In genomic region chr7:119023394-119023921, GRCm38 (mm10) we compare ENCODE assay signal across 8 mouse cellular contexts. TPM values are rescaled to one million over a fixed set of nuclear protein-coding genes. Genes with fewer than 3 reads are reported as not detected.
DNase-seq lines count a peak whose midpoint lies in the region; ATAC-seq and TF ChIP-seq lines count a peak whose summit lies in the region.

No protein-coding gene starts in this region.

- DNase-seq in forebrain, embryonic 10.5 days (ENCODE audit: extremely low spot score, low spot score) = peak; percentile 75
- peak; percentile 56 for DNase-seq in WW6 (ENCODE audit: low read depth, low spot score)
- peak; percentile 58 to 78 for DNase-seq in cerebellum, postnatal 4 days (ENCODE audit: low spot score in 2 of 2)
- peak; percentile 76 for DNase-seq in heart, embryonic 10.5 days (ENCODE audit: low spot score)
- peak; percentile 59 to 85 for DNase-seq in layer of hippocampus, adult 18-20 months (ENCODE audit: low spot score in 2 of 2)
- peak; percentile 75 for DNase-seq in lung, embryonic 14.5 days
- peak; percentile 75 for DNase-seq in right cerebral cortex, postnatal 14 days

- peaks cover 9% of the 10 kb centered on the region for H3K4me1 ChIP-seq in forebrain, embryonic 10.5 days
- peaks cover 3% of the 10 kb centered on the region for H3K4me1 ChIP-seq in forebrain, embryonic 16.5 days (replicated peaks; ENCODE audit: control insufficient read depth, insufficient read depth, low read length)
- 0 out of 2 replicates have a peak, but pooled peaks cover 5% of the 10 kb centered on the region for H3K4me1 ChIP-seq in heart, embryonic 10.5 days
- no peaks in the 10 kb centered on the region for H3K4me1 ChIP-seq in lung, embryonic 14.5 days (ENCODE audit: insufficient read depth)

- no peak for ATAC-seq in forebrain, embryonic 16.5 days
- ATAC-seq in lung, embryonic 14.5 days (ENCODE audit: insufficient read depth) = peak; percentile 41; the same call in 1 of the 2 replicates

- no peaks in the 10 kb centered on the region for H3K9me3 ChIP-seq in forebrain, embryonic 10.5 days
- H3K9me3 ChIP-seq in forebrain, embryonic 16.5 days (ENCODE audit: control insufficient read depth, low read length) = no peaks in the 10 kb centered on the region
- H3K9me3 ChIP-seq in heart, embryonic 10.5 days = no peaks in the 10 kb centered on the region
- H3K9me3 ChIP-seq in lung, embryonic 14.5 days (ENCODE audit: low read depth, low read length) = no peaks in the 10 kb centered on the region

- WGBS in forebrain, embryonic 10.5 days = 25% methylated on average over 17 of the region's 17 CpGs
- WGBS in forebrain, embryonic 16.5 days = 25% methylated on average over 17 of the region's 17 CpGs
- WGBS in heart, embryonic 10.5 days = 23% methylated on average over 17 of the region's 17 CpGs
- WGBS in lung, embryonic 14.5 days = 24% methylated on average over 17 of the region's 17 CpGs

- H3K27me3 ChIP-seq in forebrain, embryonic 10.5 days (ENCODE audit: poor library complexity, severe bottlenecking) = no peaks in the 10 kb centered on the region
- H3K27me3 ChIP-seq in forebrain, embryonic 16.5 days (replicated peaks; ENCODE audit: control insufficient read depth, insufficient read depth, low read length) = no peaks in the 10 kb centered on the region
- no peaks in the 10 kb centered on the region for H3K27me3 ChIP-seq in heart, embryonic 10.5 days (ENCODE audit: insufficient read depth, poor library complexity, severe bottlenecking)
- no peaks in the 10 kb centered on the region for H3K27me3 ChIP-seq in lung, embryonic 14.5 days (ENCODE audit: insufficient read depth, low read length)

- 0 out of 2 replicates have a peak overlapping the region, but pooled peaks have one; percentile 35 for H3K27ac ChIP-seq in forebrain, embryonic 10.5 days
- no peak overlapping the region for H3K27ac ChIP-seq in forebrain, embryonic 16.5 days (ENCODE audit: low read length)
- no peak overlapping the region for H3K27ac ChIP-seq in heart, embryonic 10.5 days
- no peak overlapping the region for H3K27ac ChIP-seq in lung, embryonic 14.5 days (ENCODE audit: low read depth)

- H3K9ac ChIP-seq in forebrain, embryonic 16.5 days (replicated peaks; ENCODE audit: low read depth, low read length) = no peak overlapping the region
- no peak overlapping the region for H3K9ac ChIP-seq in lung, embryonic 14.5 days

- no peak overlapping the region for H3K4me2 ChIP-seq in forebrain, embryonic 16.5 days (ENCODE audit: low read length)
- no peak overlapping the region for H3K4me2 ChIP-seq in lung, embryonic 14.5 days

- no peaks in the 10 kb centered on the region for H3K36me3 ChIP-seq in forebrain, embryonic 10.5 days (replicated peaks)
- H3K36me3 ChIP-seq in forebrain, embryonic 16.5 days (ENCODE audit: control insufficient read depth, insufficient read depth) = no peaks in the 10 kb centered on the region
- no peaks in the 10 kb centered on the region for H3K36me3 ChIP-seq in heart, embryonic 10.5 days
- H3K36me3 ChIP-seq in lung, embryonic 14.5 days (ENCODE audit: insufficient read depth) = no peaks in the 10 kb centered on the region

- peak; percentile 84 for TF ChIP-seq CTCF in lung, embryonic 14.5 days (IDR thresholded peaks at IDR 0.05; ENCODE audit: low read depth)

- H3K4me3 ChIP-seq in forebrain, embryonic 10.5 days = peak overlapping the region; percentile 18
- H3K4me3 ChIP-seq in forebrain, embryonic 16.5 days (replicated peaks; ENCODE audit: low read length) = no peak overlapping the region
- no peak overlapping the region for H3K4me3 ChIP-seq in heart, embryonic 10.5 days
- no peak overlapping the region for H3K4me3 ChIP-seq in lung, embryonic 14.5 days (ENCODE audit: low read depth, low read length)

RNA-seq across cellular contexts. Expression of gene Gprc5b, which starts 28.4 kb away (rescaled TPM):
- polyA plus RNA-seq in forebrain, embryonic 10.5 days (2016; fragmentation: Nextera tagmentation; extraction: Ambion mirVana) = 9.0 and 12.2 TPM in 2 replicates
- 5.9 and 6.2 TPM in 2 replicates for polyA plus RNA-seq in forebrain, embryonic 16.5 days (2015; fragmentation: Nextera tagmentation; extraction: Ambion mirVana)
- 2.8 and 3.0 TPM in 2 replicates for polyA plus RNA-seq in heart, embryonic 10.5 days (2016; fragmentation: Nextera tagmentation; extraction: Ambion mirVana)
- 100 to 1,000 TPM; 139 to 155 TPM for total RNA-seq in layer of hippocampus, adult 18-20 months (2021)
- 7.6 and 10.9 TPM in 2 replicates for polyA plus RNA-seq in lung, embryonic 14.5 days (2014; fragmentation: Nextera tagmentation; extraction: Ambion mirVana)
